Mouse (Mus musculus): ENCODE results near the gene Ckap2l.

The Ckap2l gene

GRCm38 (mm10) chr2:129236526-129236925, 60.5 kb downstream of the Ckap2l start:
- DNase-seq (ENCODE audit: low read depth in 1 of 2, low spot score in 2 of 2) = no peak

GRCm38 (mm10) chr2:129234731-129235130, 62.3 kb downstream of the Ckap2l start:
- DNase-seq (ENCODE audit: low read depth in 1 of 2, low spot score in 2 of 2) = no peak

GRCm38 (mm10) chr2:129233803-129234477, 63.1 kb downstream of the Ckap2l start:
- DNase-seq (ENCODE audit: low read depth in 1 of 2, low spot score in 2 of 2) = no peak

GRCm38 (mm10) chr2:129233218-129233617, 63.8 kb downstream of the Ckap2l start:
- no peak for DNase-seq (ENCODE audit: low read depth in 1 of 2, low spot score in 2 of 2)

GRCm38 (mm10) chr2:129232484-129232883, 64.5 kb downstream of the Ckap2l start:
- DNase-seq (ENCODE audit: low read depth in 1 of 2, low spot score in 2 of 2) = no peak

GRCm38 (mm10) chr2:129232023-129232422, 65.0 kb downstream of the Ckap2l start:
- no peak for DNase-seq (ENCODE audit: low read depth in 1 of 2, low spot score in 2 of 2)

GRCm38 (mm10) chr2:129229316-129229715, 67.7 kb downstream of the Ckap2l start:
- no peak for DNase-seq (ENCODE audit: low read depth in 1 of 2, low spot score in 2 of 2)

GRCm38 (mm10) chr2:129228571-129228970, 68.4 kb downstream of the Ckap2l start:
- DNase-seq (ENCODE audit: low read depth in 1 of 2, low spot score in 2 of 2) = no peak

- DNase-seq (ENCODE audit: low read depth in 1 of 2, low spot score in 2 of 2) = no peak
Observed at GRCm38 (mm10) chr2:129227709-129228108, 69.3 kb downstream of the Ckap2l start.

GRCm38 (mm10) chr2:129227011-129227529, 69.9 kb downstream of the Ckap2l start:
- DNase-seq (ENCODE audit: low read depth in 1 of 2, low spot score in 2 of 2) = no peak

- DNase-seq (ENCODE audit: low read depth in 1 of 2, low spot score in 2 of 2) = no peak
Observed at GRCm38 (mm10) chr2:129226296-129226851, 70.6 kb downstream of the Ckap2l start.

- no peak for DNase-seq (ENCODE audit: low read depth in 1 of 2, low spot score in 2 of 2)
Observed at GRCm38 (mm10) chr2:129225251-129225819, 71.7 kb downstream of the Ckap2l start.

- no peak for DNase-seq (ENCODE audit: low read depth in 1 of 2, low spot score in 2 of 2)
Observed at GRCm38 (mm10) chr2:129224178-129224577, 72.8 kb downstream of the Ckap2l start.

- DNase-seq (ENCODE audit: low read depth in 1 of 2, low spot score in 2 of 2) = no peak
Observed at GRCm38 (mm10) chr2:129221097-129221632, 75.8 kb downstream of the Ckap2l start.

GRCm38 (mm10) chr2:129218537-129219105, 78.4 kb downstream of the Ckap2l start:
- no peak for DNase-seq (ENCODE audit: low read depth in 1 of 2, low spot score in 2 of 2)
